Mouse (Mus musculus) limb, embryonic 11.5 days (tissue): ENCODE measurements around the gene Serpina5. TPM values are rescaled to one million over a fixed set of nuclear protein-coding genes. Genes with fewer than 3 reads are reported as not detected.

Experiments used
- ATAC-seq: fragments of 200-750 bp; cut with Nextera tagmentation; 2 replicates; pipeline ENCODE4 v1.8.0; 2017; ENCODE audit warnings: low read depth; ENCODE audit not compliant: insufficient number of reproducible peaks, low FRiP score, low TSS enrichment
- DNase-seq: peaks from one replicate; pipeline ENCODE4 v3.0.0-alpha.2; 2015; ENCODE audit warnings: low spot score
- H3K27ac ChIP-seq: fragments of 300-500 bp; sonication (generic); replicated peaks from 2 replicates; pipeline ENCODE4 v1.5.1; 2014; ENCODE audit warnings: low read depth, mild to moderate bottlenecking, low read length
- H3K27me3 ChIP-seq: fragments of 300-500 bp; sonication (generic); 2 replicates; pipeline ENCODE4 v1.6.1; 2014; ENCODE audit warnings: mild to moderate bottlenecking, low read length, mixed read lengths; ENCODE audit not compliant: control insufficient read depth, insufficient read depth
- H3K36me3 ChIP-seq: fragments of 300-500 bp; sonication (generic); 2 replicates; pipeline ENCODE4 v1.6.1; 2014; ENCODE audit warnings: mild to moderate bottlenecking, low read length, moderate library complexity, mixed read lengths; ENCODE audit not compliant: control insufficient read depth, insufficient read depth
- H3K4me1 ChIP-seq: fragments of 300-500 bp; sonication (generic); 2 replicates; pipeline ENCODE4 v1.6.1; 2014; ENCODE audit warnings: low read length, mixed read lengths; ENCODE audit not compliant: control insufficient read depth, insufficient read depth
- H3K4me2 ChIP-seq: fragments of 300-500 bp; sonication (generic); 2 replicates; pipeline ENCODE4 v1.6.1; 2014; ENCODE audit warnings: low read depth, mild to moderate bottlenecking, moderate library complexity; ENCODE audit not compliant: severe bottlenecking
- H3K4me3 ChIP-seq: fragments of 300-500 bp; sonication (generic); 2 replicates; pipeline ENCODE4 v1.5.1; 2014; ENCODE audit warnings: low read depth, low read length
- H3K9ac ChIP-seq: fragments of 300-500 bp; sonication (generic); 2 replicates; pipeline ENCODE4 v1.6.1; 2014; ENCODE audit warnings: mild to moderate bottlenecking, low read length
- H3K9me3 ChIP-seq: fragments of 300-500 bp; sonication (generic); 2 replicates; pipeline ENCODE4 v1.6.1; 2016; ENCODE audit warnings: low read length; ENCODE audit not compliant: control insufficient read depth
- WGBS: fragments of 180-500 bp; shearing (Covaris S2); extraction: QIAGEN DNeasy Blood & Tissue Kit; methylation state at CpG from one replicate; pipeline ENCODE4 v1.1.7; 2014; 5-methylcytosine and 5-hydroxymethylcytosine counted together
- polyA plus RNA-seq: library from polyadenylated mRNA; unstranded; fragments of >200 nt; fragmentation: Nextera tagmentation; extraction: Ambion mirVana; gene quantifications from 2 replicates; pipeline ENCODE4 v1.2.1, GENCODE M21; 2014

Gene Serpina5
- not detected in 2 replicates for polyA plus RNA-seq

- no peaks in the 10 kb centered on the region for H3K27me3 ChIP-seq
- WGBS, result 88% methylated on average over 6 of the region's 6 CpGs
- no peak within 1 kb of the TSS for H3K4me3 ChIP-seq
- no peak within 1 kb of the TSS for H3K9ac ChIP-seq
- no peaks in the 10 kb centered on the region for H3K9me3 ChIP-seq
- H3K27ac ChIP-seq, result no peak within 1 kb of the TSS
- no peak for ATAC-seq
- no peaks in the 10 kb centered on the region for H3K4me1 ChIP-seq
- no peak within 1 kb of the TSS for H3K4me2 ChIP-seq
- no peak for DNase-seq
- H3K36me3 ChIP-seq, result no peaks in the 10 kb centered on the region
Observed at GRCm38 (mm10) chr12:104100768-104101167, at the start of gene Serpina5. Gene Serpina5 (plus strand): TSS chr12:104101113.

- Histone ChIP-seq H3K4me2 (no peak overlapping the region), H3K36me3 (no peaks in the 10 kb centered on the region), H3K9ac (no peak overlapping the region), H3K4me3 (no peak overlapping the region), H3K27ac (no peak overlapping the region), H3K27me3 (no peaks in the 10 kb centered on the region), H3K4me1 (no peaks in the 10 kb centered on the region), H3K9me3 (no peaks in the 10 kb centered on the region)
- ATAC-seq (no peak), DNase-seq (no peak)
- WGBS, result 60% methylated on average over 1 of the region's 1 CpGs
Observed at GRCm38 (mm10) chr12:104053995-104054394, 46.9 kb upstream of the Serpina5 start.

GRCm38 (mm10) chr12:104055755-104056154, 45.2 kb upstream of the Serpina5 start:
- H3K27ac ChIP-seq, result no peak overlapping the region
- H3K4me3 ChIP-seq, result no peak overlapping the region
- no peak overlapping the region for H3K9ac ChIP-seq
- 79% methylated on average over 8 of the region's 8 CpGs for WGBS
- H3K9me3 ChIP-seq, result no peaks in the 10 kb centered on the region
- H3K27me3 ChIP-seq, result no peaks in the 10 kb centered on the region
- H3K4me2 ChIP-seq, result no peak overlapping the region
- H3K36me3 ChIP-seq, result no peaks in the 10 kb centered on the region
- no peaks in the 10 kb centered on the region for H3K4me1 ChIP-seq
- DNase-seq (no peak), ATAC-seq (no peak)

GRCm38 (mm10) chr12:104057050-104057449, 43.9 kb upstream of the Serpina5 start:
- Histone ChIP-seq H3K27ac (no peak overlapping the region), H3K4me3 (no peak overlapping the region), H3K4me1 (no peaks in the 10 kb centered on the region), H3K27me3 (no peaks in the 10 kb centered on the region), H3K9ac (no peak overlapping the region), H3K9me3 (no peaks in the 10 kb centered on the region), H3K36me3 (no peaks in the 10 kb centered on the region), H3K4me2 (no peak overlapping the region)
- 36% methylated on average over 4 of the region's 4 CpGs for WGBS
- ATAC-seq, result no peak
- no peak for DNase-seq

DNA sequence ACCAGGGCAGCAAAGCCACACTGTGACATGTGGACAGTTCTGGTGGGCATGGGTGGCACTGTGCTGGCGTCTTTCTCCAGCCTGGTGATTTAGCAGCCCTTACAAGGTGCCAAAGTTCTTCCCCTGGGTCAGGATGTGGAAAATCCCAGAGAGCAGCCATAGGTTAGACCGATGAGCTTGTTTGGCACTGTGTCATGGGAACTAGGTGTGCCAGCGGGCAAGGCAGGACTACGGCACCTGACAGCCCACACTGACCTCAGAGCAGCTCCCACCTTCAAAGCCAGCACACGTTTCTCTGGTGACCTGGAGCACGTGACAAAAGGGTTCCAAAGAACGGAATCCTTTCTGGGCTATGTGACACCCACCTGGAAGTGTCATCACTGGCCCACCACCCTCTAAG, 43.4 kb upstream of the Serpina5 start:
- H3K9ac ChIP-seq, result no peak overlapping the region
- H3K27ac ChIP-seq, result no peak overlapping the region
- ATAC-seq (no peak), DNase-seq (no peak)
- H3K9me3 ChIP-seq, result no peaks in the 10 kb centered on the region
- H3K4me1 ChIP-seq, result no peaks in the 10 kb centered on the region
- H3K36me3 ChIP-seq, result no peaks in the 10 kb centered on the region
- H3K27me3 ChIP-seq, result no peaks in the 10 kb centered on the region
- H3K4me3 ChIP-seq, result no peak overlapping the region
- WGBS, result 74% methylated on average over 7 of the region's 7 CpGs
- H3K4me2 ChIP-seq, result no peak overlapping the region

GRCm38 (mm10) chr12:104060126-104060525, 40.8 kb upstream of the Serpina5 start:
- Histone ChIP-seq H3K9ac (no peak overlapping the region), H3K4me1 (no peaks in the 10 kb centered on the region), H3K4me3 (no peak overlapping the region), H3K27me3 (no peaks in the 10 kb centered on the region), H3K36me3 (no peaks in the 10 kb centered on the region), H3K4me2 (no peak overlapping the region), H3K27ac (no peak overlapping the region), H3K9me3 (no peaks in the 10 kb centered on the region)
- DNase-seq (no peak), ATAC-seq (no peak)
- 79% methylated on average over 6 of the region's 6 CpGs for WGBS

DNA sequence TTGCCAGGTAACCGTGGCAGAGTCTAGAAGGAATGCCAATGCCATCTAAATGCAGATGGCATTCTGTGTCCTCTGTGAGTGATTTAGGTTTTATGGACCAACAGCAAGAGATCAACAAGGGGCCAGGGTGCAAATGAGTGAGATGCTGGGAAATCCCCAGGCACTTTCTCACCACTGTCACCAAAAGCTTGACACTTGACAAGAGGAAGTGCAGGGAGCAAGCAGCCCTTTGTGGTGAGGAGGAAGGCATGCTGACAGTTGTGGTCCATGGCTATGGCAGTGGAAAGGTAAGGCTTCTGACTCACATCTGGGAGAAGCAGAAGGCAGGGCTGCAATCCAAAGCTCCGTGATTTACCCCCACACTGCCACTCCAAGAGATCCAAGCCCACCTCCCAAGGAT, 39.1 kb upstream of the Serpina5 start:
- Histone ChIP-seq H3K4me1 (no peaks in the 10 kb centered on the region), H3K36me3 (no peaks in the 10 kb centered on the region), H3K4me2 (no peak overlapping the region), H3K27ac (no peak overlapping the region), H3K4me3 (no peak overlapping the region), H3K27me3 (no peaks in the 10 kb centered on the region), H3K9me3 (no peaks in the 10 kb centered on the region), H3K9ac (no peak overlapping the region)
- no peak for DNase-seq
- ATAC-seq, result no peak
- WGBS, result 42% methylated on average over 2 of the region's 2 CpGs

- H3K9me3 ChIP-seq, result no peaks in the 10 kb centered on the region
- H3K27ac ChIP-seq, result no peak overlapping the region
- DNase-seq (no peak), ATAC-seq (no peak)
- WGBS, result 70% methylated on average over 4 of the region's 4 CpGs
- H3K4me1 ChIP-seq, result no peaks in the 10 kb centered on the region
- no peaks in the 10 kb centered on the region for H3K27me3 ChIP-seq
- no peak overlapping the region for H3K4me2 ChIP-seq
- no peaks in the 10 kb centered on the region for H3K36me3 ChIP-seq
- H3K9ac ChIP-seq, result no peak overlapping the region
- H3K4me3 ChIP-seq, result no peak overlapping the region
Observed at GRCm38 (mm10) chr12:104064532-104064931, 36.4 kb upstream of the Serpina5 start.

DNA sequence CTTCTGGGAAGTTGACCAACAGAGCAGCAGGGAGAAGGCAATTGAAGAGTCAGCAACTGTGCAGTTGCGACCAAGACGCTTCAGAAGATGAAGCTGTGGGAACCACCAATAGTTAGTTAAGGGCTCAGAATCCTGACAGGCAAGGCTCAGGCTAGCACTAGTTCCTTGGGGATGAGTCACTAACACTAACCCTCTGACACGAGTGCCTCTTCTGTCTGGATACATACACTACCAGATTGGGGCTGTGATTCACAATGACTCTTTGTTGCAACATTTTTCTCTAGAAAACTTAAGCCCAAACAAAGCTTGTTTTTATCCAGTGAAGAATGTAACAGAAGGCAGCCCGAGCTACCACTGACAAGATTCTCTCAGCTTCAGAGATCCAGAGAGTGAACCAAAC, 35.9 kb upstream of the Serpina5 start:
- H3K4me2 ChIP-seq, result no peak overlapping the region
- ATAC-seq (no peak), DNase-seq (no peak)
- H3K27ac ChIP-seq, result no peak overlapping the region
- 92% methylated on average over 4 of the region's 4 CpGs for WGBS
- no peaks in the 10 kb centered on the region for H3K36me3 ChIP-seq
- H3K27me3 ChIP-seq, result no peaks in the 10 kb centered on the region
- H3K4me1 ChIP-seq, result no peaks in the 10 kb centered on the region
- H3K9ac ChIP-seq, result no peak overlapping the region
- no peaks in the 10 kb centered on the region for H3K9me3 ChIP-seq
- no peak overlapping the region for H3K4me3 ChIP-seq
